Mouse (Mus musculus): Measurements from ENCODE around the gene Spock1.

Spock1 gene

DNA sequence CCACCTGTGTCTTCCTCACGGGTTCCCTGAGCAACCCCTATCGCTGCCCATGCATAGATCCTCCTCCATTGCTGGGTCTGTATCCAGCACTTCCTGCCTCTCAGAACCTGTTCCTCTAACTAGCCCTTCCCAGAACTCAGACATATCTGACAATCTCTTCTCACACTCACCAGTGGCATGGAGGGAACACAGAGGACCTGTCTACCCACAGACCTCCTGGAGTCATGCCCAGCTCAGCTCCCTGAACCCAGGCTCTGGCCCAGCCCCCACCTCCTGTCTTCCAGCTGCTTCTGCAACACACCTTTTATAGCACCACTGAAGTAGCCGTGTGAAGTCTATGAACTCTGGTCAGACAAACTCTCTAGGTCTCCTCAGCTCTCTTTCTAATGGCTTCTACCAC, 101.3 kb downstream of the Spock1 start:
- DNase-seq (ENCODE audit: low spot score in 2 of 2) = no peak

- no peak for DNase-seq (ENCODE audit: low spot score in 2 of 2)
Measured at GRCm38 (mm10) chr13:57806301-57806700, 101.8 kb downstream of the Spock1 start.

DNA sequence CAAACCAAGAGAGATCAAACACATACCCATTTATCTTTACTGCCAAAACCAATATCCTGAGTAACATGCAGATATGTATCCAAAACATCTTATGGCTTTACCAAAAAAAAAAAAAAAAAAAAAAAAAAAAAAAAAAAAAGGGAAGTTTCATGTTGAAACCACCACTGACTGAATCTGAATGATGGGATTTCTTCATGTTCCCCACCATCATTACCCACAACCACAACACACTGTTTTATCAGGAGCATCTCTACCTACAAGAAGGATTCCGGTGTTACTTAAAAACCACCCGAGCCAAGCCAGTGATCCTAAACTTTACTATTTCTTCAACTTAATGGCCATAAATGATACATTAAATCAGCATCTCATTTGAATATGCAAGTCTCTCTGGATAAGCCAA, 109.5 kb downstream of the Spock1 start:
- no peak for DNase-seq (ENCODE audit: low spot score in 2 of 2)

DNA sequence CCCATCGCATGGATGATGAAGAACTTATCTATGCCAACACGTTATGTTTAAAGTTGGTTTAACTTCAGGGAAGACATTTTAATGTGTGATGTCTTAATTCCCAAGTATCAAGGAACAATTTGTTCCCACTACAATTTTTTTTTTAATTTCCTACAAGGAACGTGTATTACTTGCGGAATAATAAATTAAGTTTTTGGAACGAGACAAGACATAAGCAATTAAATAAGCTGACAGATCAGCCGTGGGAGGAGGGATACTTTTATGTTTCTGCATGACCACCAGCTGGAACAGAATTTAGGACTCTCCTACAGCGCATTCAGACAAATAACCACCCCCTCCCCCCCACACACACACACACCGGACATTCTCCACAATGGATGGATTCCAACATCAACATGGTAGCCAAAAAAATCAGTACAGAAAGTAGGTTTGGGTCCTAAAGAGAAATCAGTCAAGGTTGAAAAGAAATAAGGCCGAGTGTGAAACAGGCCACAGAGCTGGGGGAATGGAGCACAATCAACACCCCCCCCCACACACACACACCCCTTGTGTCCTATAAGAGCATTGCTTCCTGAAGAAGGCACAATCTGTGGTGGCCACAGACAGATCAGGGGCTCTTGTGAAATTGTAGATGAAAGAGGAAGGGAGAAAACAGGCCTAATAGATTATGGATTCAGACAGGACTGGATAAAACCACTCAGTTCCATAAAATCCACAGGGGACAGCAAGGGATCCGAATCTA, 111.0 kb downstream of the Spock1 start:
- DNase-seq (ENCODE audit: low spot score in 2 of 2) = no peak

DNA sequence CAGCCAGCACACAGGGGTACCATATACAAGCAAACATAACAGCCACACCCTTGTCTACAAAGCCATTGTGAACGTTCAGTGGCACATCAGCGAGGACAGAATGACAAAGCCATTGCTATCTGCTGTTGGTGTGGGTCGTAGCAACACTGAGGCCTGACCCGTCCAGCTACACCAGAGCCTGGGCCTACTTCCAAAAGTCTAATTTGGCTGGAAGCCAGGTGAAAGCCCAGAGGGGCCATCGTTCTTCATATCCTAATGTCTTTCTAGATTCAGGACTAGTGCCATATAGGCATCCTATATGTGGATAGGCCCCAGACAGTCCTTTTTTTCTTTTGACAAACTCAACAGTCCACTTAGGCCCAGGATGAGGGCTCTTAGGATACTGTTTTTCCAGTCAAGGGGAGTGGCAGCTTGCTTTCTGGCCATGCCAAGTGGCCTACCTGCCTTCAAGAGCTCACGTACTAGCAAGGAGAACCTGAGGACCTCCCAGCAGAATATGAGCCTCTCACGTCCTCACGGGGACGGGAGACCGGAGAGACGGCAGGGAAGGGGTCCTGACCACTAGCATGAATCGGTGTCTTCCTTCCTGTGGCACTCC, 114.4 kb downstream of the Spock1 start:
- DNase-seq (ENCODE audit: low spot score in 2 of 2) = no peak

DNA sequence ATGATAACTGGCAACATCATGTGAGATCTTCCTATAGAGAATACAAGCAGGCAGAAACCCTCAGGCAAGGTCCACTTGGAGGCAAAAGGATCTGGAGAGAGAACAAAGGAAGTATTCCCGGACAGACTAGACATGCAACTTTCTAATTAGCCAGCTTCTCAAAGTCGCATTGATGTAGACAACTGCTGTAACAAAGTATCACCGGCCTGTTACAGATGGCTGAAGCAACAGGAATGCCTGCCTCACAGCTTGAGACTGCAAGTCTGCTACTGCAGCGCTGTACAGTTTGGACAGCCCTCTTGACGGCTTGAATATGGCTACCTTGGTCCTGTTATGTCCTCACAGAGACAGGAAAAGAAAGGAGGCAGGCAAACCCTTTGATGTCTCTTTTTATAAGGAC, 118.3 kb downstream of the Spock1 start:
- no peak for DNase-seq (ENCODE audit: low spot score in 2 of 2)

DNA sequence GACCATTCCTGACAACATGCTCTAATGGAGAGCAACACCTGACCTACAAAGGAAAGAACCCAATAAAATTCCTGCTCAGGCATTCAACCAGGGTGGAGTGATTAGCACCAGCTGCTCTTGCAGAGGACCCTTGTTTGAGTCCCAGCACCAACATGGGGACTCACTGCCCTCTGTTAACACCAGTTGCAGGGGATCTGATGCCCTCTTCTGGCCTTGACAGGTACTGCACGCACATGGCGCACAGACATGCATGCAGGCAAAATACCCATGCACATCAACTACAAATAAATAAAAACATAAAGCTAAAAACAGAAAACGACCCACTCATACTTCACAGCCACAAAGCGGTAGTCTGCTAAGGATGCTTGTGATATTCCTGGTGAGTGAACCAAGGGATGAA, 119.8 kb downstream of the Spock1 start:
- no peak for DNase-seq (ENCODE audit: low spot score in 2 of 2)

DNA sequence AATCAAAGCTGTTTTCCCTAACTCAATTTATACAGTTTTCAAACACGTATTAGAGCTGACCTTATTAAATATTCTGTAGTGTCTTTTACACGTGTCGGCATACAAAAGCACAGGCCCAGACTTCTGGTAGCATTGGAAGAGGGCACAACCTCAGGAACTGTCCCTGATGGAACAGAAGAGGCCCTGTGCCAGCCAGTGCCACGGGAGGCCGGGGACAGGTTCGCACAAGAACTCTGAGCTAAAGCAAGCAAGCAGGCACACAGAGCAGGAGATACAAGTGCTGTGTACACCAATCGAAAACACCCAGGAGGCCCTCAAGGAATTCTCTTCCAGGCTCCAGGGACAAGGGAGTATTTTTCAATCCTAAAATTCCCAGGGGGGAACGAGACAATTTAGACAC, 121.9 kb downstream of the Spock1 start:
- DNase-seq (ENCODE audit: low spot score in 2 of 2) = no peak

DNA sequence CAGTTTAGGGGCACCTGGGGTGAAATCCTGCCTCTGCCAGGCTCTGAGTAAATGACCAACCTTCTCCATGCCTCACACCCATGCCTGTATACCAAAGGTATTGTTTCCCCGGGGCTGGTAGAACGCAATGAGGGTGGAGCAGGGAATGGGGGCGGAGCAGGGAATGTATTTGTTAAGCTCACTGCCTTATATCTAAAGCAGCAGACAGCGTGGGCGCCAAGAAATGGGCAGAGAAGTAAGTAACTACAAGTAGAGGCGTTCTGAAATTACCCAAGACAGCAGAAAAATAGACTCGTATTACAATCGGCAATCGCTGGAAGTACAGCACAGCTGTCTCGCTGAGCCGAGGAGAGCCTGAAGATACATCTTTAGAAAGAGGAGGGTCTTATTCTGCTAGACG, 125.2 kb downstream of the Spock1 start:
- DNase-seq (ENCODE audit: low spot score in 2 of 2) = no peak

DNA sequence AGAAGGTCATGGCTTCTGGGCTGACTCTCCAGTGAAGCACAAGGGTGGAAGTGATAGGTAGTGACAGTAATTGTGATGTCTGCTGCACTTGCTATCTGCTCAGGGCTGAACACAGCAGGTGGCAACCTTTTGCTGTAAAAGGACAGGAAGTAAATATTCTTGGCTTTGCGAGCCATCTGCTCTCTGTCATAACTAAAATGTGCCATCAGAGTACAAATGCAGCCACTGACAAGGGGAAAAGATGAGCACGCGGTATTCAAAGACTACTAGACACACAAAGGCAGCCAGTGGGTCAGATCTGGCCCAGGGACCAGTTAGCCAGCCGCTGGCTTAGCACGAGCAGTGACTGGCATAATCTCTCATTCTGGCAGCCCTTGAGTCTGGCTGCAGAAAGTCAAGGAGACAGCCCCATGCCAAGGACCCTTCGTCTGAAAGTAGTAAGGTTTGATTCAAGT, 126.0 kb downstream of the Spock1 start:
- no peak for DNase-seq (ENCODE audit: low spot score in 2 of 2)

- peak in 1 of 2 experiments; percentile 2 for DNase-seq (ENCODE audit: low spot score in 2 of 2)
Measured at GRCm38 (mm10) chr13:57779146-57779545, 129.0 kb downstream of the Spock1 start.

GRCm38 (mm10) chr13:57778524-57778923, 129.6 kb downstream of the Spock1 start:
- DNase-seq (ENCODE audit: low spot score in 2 of 2) = no peak

DNA sequence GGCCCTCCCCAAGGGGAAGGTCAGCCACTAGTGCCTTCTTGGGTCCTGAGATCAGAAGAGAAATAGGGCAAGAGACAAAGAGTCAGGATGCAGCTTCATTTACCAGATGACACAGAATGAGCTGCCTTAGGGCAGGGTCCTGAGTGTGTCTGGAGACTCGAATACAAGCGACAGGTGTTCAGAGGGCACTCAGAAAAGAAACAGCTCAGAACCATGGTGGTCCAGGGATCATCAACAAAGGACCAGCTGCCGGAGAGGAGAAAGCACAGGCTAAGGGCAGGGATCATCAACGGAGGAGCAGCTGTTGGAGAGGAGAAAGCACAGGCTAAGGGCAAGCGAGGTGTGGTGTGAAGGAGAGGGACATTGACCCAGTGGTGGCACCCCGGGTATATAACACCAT, 136.1 kb downstream of the Spock1 start:
- no peak for DNase-seq (ENCODE audit: low spot score in 2 of 2)

DNA sequence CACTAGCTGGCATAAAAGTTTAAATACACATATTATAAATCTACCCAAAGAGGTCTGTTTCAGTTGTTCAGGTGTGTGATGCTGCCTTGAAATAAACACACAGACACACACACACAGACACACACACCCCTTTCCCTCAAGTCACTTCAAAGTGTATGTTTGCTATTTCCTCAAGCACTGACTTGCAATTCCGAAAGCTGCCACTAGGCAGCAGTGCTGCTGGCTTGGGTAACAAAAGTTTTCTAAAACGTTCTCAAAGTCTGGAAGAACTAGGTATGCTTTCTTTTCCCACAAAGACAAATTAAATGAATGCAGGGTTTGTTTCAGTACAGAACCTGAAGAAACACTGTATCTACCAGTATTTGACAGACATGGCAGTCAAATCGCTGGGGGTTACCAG, 141.4 kb downstream of the Spock1 start:
- DNase-seq (ENCODE audit: low spot score in 2 of 2) = no peak

- DNase-seq (ENCODE audit: low spot score in 2 of 2) = no peak
Measured at GRCm38 (mm10) chr13:57761122-57761521, 147.0 kb downstream of the Spock1 start.

GRCm38 (mm10) chr13:57760618-57761017, 147.5 kb downstream of the Spock1 start:
- no peak for DNase-seq (ENCODE audit: low spot score in 2 of 2)

DNA sequence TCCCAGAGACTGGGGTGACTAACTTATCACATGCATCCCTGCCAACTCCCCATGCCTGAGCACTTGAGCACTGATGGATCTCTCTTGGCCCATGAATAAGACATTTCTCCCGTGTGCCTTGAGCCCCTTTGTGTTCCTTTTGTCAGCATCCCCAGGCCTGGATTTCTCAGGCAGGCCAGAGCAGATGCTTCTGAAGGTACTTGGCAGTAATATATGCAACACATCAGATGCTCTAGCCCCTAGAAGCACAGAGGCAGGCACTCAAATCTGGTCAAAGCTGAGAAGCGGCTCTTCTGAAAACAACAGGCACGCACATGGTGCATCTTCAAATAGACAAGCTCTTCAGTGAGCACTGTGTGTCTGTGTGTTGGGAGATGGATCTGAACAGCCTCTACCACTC, 151.8 kb downstream of the Spock1 start:
- no peak for DNase-seq (ENCODE audit: low spot score in 2 of 2)

- DNase-seq (ENCODE audit: low spot score in 2 of 2) = no peak
Measured at GRCm38 (mm10) chr13:57750831-57751230, 157.3 kb downstream of the Spock1 start.

- DNase-seq (ENCODE audit: low spot score in 2 of 2) = no peak
Measured at GRCm38 (mm10) chr13:57744667-57745066, 163.5 kb downstream of the Spock1 start.

DNA sequence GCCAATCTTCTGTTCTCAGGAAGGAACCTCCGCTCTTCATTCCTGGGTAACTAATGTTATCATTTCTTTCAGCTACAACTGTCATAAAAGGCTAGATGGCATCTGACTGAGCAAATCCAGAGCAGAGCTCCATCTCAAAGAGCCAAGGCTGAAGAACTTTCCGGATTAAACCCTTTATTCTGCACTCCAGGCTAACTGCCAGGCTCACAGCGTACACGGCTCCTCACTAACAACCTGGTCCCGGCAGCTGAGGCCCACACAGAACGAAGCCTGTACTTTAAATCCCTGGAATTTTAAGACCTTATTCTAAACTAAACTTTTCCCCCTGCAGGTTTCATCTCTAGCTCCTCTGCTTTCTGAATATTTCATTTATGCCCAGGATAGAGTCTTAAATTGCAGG, 166.9 kb downstream of the Spock1 start:
- no peak for DNase-seq (ENCODE audit: low spot score in 2 of 2)

DNA sequence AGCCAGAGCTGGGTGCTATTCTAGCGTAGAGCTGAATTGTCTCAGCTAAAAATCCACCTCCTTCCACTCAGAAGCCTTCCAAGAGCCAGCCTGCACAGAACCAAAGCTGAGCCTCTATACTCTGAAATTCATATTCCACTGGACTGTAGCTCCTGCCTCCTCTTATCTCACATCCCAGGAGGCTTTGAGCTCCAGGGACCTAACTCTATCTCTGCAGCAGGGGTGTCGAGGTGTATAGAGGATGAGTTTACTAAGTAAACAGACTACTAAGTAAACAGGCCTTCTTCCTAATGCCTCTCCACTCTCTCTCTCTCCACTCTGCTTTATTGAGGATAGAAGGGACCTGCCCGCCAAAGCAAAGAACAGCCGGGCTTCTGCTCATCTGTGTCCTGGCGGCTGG, 167.7 kb downstream of the Spock1 start:
- DNase-seq (ENCODE audit: low spot score in 2 of 2) = no peak

DNA sequence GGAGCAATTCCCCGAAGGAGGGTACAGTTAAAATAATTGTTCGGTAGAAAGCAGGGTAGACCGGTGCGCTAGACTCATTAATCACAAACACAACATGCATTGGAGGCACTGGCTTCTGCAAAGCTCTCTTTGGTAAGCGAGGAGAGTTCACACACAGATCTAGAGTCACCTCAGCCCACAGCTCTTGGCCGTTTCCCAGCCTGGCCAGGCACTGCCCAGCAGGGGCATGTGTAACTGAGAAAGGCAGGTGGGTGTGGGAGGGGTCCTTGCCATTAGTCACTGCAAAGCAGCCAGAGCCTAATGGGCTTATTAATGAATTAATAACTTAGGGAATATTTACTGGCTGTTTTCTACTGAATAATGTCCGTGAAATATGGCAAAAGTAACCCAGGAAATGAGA, 172.1 kb downstream of the Spock1 start:
- DNase-seq (ENCODE audit: low spot score in 2 of 2) = no peak

DNA sequence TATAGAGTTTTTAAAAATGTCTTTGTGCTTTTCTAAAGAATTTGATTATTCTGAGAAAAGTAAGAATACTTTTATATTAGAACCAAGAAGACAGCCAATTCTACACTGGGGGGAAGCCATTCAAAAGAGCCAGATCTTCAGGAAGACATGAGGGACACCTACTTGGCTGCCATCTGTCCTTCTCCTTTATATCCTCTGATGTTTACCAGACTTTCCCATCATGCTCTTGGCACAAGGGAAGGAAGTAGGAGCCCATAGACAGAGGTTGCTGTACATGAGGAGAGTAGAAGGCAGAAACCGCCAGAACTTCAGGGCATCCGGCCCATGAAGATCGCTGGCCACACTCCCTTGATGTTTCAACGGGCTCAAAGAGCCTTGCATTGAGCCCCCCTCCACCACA, 173.6 kb downstream of the Spock1 start:
- no peak for DNase-seq (ENCODE audit: low spot score in 2 of 2)

DNA sequence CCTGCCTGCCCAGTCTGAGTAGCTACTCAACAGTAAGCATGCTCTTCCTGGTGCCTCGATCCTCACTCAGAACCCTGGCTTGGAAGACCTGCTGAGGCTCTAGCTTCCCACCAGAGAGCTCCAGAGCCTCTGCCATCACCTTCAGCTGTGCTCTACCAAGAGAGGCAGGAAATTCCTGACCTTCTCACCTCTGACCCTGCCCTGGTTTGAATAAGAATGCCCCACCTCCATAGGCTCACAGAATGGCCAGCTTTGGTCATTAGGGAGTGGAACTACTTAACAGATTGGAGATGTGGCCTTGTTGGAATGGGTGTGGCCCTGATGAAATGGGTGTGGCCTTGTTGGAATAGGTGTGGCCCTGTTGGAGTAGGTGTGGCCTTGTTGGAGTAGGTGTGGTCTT, 174.6 kb downstream of the Spock1 start:
- no peak for DNase-seq (ENCODE audit: low spot score in 2 of 2)
